21 mouse cellular contexts compared by ENCODE assay signal in the genomic region with DNA sequence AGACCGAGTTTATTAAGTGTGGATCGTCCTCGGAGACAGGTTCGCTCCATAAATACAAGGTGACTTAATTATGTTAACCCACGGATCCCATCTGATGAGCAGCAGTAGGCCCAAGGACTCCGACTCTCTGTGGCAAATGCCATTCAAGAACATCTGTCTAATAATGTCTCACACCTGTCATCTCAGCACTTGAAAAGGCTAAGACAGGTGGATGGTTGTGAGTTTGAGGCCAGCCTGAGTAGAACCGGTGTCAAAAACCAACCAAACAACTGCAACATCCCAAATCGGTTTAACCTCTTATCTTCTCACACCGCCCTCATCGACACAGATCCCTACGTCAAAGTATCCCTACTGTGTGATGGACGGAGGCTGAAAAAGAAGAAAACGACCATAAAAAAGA. TPM values are rescaled to one million over a fixed set of nuclear protein-coding genes. Genes with fewer than 3 reads are reported as not detected.
DNase-seq lines count a peak whose midpoint lies in the region; ATAC-seq and TF ChIP-seq lines count a peak whose summit lies in the region.
"Had no signal": no experiment of that assay in that cellular context is flagged by ENCODE, and none has a peak within 500 bp of the region (broad histone marks: within the 10 kb centered on the region; RNA-seq: fewer than 3 reads in every experiment).

No protein-coding gene starts in this region.

- WGBS in forebrain, embryonic 15.5 days = 73% methylated on average over 13 of the region's 13 CpGs
- 72% methylated on average over 13 of the region's 13 CpGs for WGBS in forebrain, embryonic 13.5 days
- 93% methylated on average over 13 of the region's 13 CpGs for WGBS in midbrain, embryonic 11.5 days
- 93% methylated on average over 13 of the region's 13 CpGs for WGBS in midbrain, embryonic 10.5 days
- WGBS in intestine, postnatal 0 days = 89% methylated on average over 13 of the region's 13 CpGs

- TF ChIP-seq POLR2A in myocyte (IDR thresholded peaks at IDR 0.05; ENCODE audit: insufficient read length, low read depth) = no peak

- no peaks in the 10 kb centered on the region for H3K36me3 ChIP-seq in forebrain, embryonic 15.5 days
- H3K36me3 ChIP-seq in forebrain, embryonic 13.5 days (ENCODE audit: poor library complexity, severe bottlenecking) = no peaks in the 10 kb centered on the region
- H3K36me3 ChIP-seq in midbrain, embryonic 11.5 days (ENCODE audit: control insufficient read depth, insufficient read depth, low read length) = no peaks in the 10 kb centered on the region
- H3K36me3 ChIP-seq in midbrain, embryonic 10.5 days = no peaks in the 10 kb centered on the region
- no peaks in the 10 kb centered on the region for H3K36me3 ChIP-seq in C2C12 (ENCODE audit: control insufficient read depth, insufficient read depth)
- no peaks in the 10 kb centered on the region for H3K36me3 ChIP-seq in myocyte (ENCODE audit: control insufficient read depth, insufficient read depth)
- H3K36me3 ChIP-seq in intestine, postnatal 0 days (ENCODE audit: control insufficient read depth, insufficient read depth) = no peaks in the 10 kb centered on the region
- H3K36me3 ChIP-seq: G1E had no signal

- peaks cover 12% of the 10 kb centered on the region for H3K4me1 ChIP-seq in forebrain, embryonic 15.5 days
- peaks cover 13% of the 10 kb centered on the region for H3K4me1 ChIP-seq in forebrain, embryonic 13.5 days
- H3K4me1 ChIP-seq in midbrain, embryonic 11.5 days (ENCODE audit: control insufficient read depth, insufficient read depth, low read length) = no peaks in the 10 kb centered on the region
- no peaks in the 10 kb centered on the region for H3K4me1 ChIP-seq in midbrain, embryonic 10.5 days
- no peaks in the 10 kb centered on the region for H3K4me1 ChIP-seq in intestine, postnatal 0 days (replicated peaks; ENCODE audit: control insufficient read depth, insufficient read depth, low read length)

- H3K4me2 ChIP-seq in forebrain, embryonic 15.5 days (replicated peaks) = no peak overlapping the region
- H3K4me2 ChIP-seq in forebrain, embryonic 13.5 days = no peak overlapping the region
- H3K4me2 ChIP-seq in midbrain, embryonic 11.5 days = no peak overlapping the region
- H3K4me2 ChIP-seq in myocyte (ENCODE audit: low read depth) = no peak overlapping the region
- H3K4me2 ChIP-seq in intestine, postnatal 0 days (replicated peaks; ENCODE audit: low read depth) = no peak overlapping the region

- H3K79me3 ChIP-seq in C2C12 (ENCODE audit: low read depth) = no peaks in the 10 kb centered on the region

- H3K79me2 ChIP-seq in C2C12 (ENCODE audit: control insufficient read depth, insufficient read depth) (no peaks in the 10 kb centered on the region), myocyte (ENCODE audit: control insufficient read depth, insufficient read depth) (no peaks in the 10 kb centered on the region)

- DNase-seq in midbrain, embryonic 11.5 days (ENCODE audit: low spot score, missing footprints) = peak; percentile 69
- no peak for DNase-seq in midbrain, embryonic 10.5 days (ENCODE audit: low spot score)
- no peak for DNase-seq in layer of hippocampus, adult 18-20 months (ENCODE audit: low spot score in 2 of 2)
- DNase-seq: adrenal gland, adult 2 months; adrenal gland, adult 8-10 months; adrenal gland, postnatal 10 days; adrenal gland, postnatal 14 days; adrenal gland, postnatal 25 days; adrenal gland, postnatal 36 days; B cell, adult 2 months had no signal

- H3K9me3 ChIP-seq in forebrain, embryonic 15.5 days = no peaks in the 10 kb centered on the region
- no peaks in the 10 kb centered on the region for H3K9me3 ChIP-seq in forebrain, embryonic 13.5 days (replicated peaks)
- H3K9me3 ChIP-seq in midbrain, embryonic 11.5 days (ENCODE audit: control insufficient read depth, low read length) = no peaks in the 10 kb centered on the region
- no peaks in the 10 kb centered on the region for H3K9me3 ChIP-seq in midbrain, embryonic 10.5 days (replicated peaks)
- no peaks in the 10 kb centered on the region for H3K9me3 ChIP-seq in intestine, postnatal 0 days (ENCODE audit: control insufficient read depth)
- H3K9me3 ChIP-seq: G1E had no signal

- 0 out of 2 replicates have a peak, but pooled peaks have one; percentile 4 for ATAC-seq in forebrain, embryonic 15.5 days (replicated peaks)
- ATAC-seq in forebrain, embryonic 13.5 days = no peak
- no peak for ATAC-seq in midbrain, embryonic 11.5 days (ENCODE audit: low FRiP score)
- no peak for ATAC-seq in intestine, postnatal 0 days
- ATAC-seq: activated CD4-positive, CD25-positive, alpha-beta regulatory T cell, adult 4 months; CD4-positive, CD25-positive, alpha-beta regulatory T cell, adult 4 months; Patski had no signal

- H3K4me3 ChIP-seq in forebrain, embryonic 15.5 days = no peak overlapping the region
- H3K4me3 ChIP-seq in forebrain, embryonic 13.5 days = no peak overlapping the region
- H3K4me3 ChIP-seq in midbrain, embryonic 11.5 days (ENCODE audit: low read depth, low read length) = no peak overlapping the region
- H3K4me3 ChIP-seq in midbrain, embryonic 10.5 days = no peak overlapping the region
- no peak overlapping the region for H3K4me3 ChIP-seq in C2C12 (ENCODE audit: insufficient read depth, poor library complexity, severe bottlenecking)
- no peak overlapping the region for H3K4me3 ChIP-seq in myocyte
- no peak overlapping the region for H3K4me3 ChIP-seq in intestine, postnatal 0 days (ENCODE audit: low read depth, low read length)

- H3K9ac ChIP-seq in forebrain, embryonic 15.5 days (replicated peaks) = no peak overlapping the region
- H3K9ac ChIP-seq in forebrain, embryonic 13.5 days = no peak overlapping the region
- no peak overlapping the region for H3K9ac ChIP-seq in midbrain, embryonic 11.5 days (ENCODE audit: low read length)
- H3K9ac ChIP-seq in intestine, postnatal 0 days (ENCODE audit: low read depth, low read length) = no peak overlapping the region

- no peaks in the 10 kb centered on the region for H3K27me3 ChIP-seq in forebrain, embryonic 15.5 days
- no peaks in the 10 kb centered on the region for H3K27me3 ChIP-seq in forebrain, embryonic 13.5 days
- H3K27me3 ChIP-seq in midbrain, embryonic 11.5 days (ENCODE audit: control insufficient read depth, insufficient read depth, low read length) = no peaks in the 10 kb centered on the region
- H3K27me3 ChIP-seq in midbrain, embryonic 10.5 days (ENCODE audit: low read depth, poor library complexity, severe bottlenecking) = no peaks in the 10 kb centered on the region
- no peaks in the 10 kb centered on the region for H3K27me3 ChIP-seq in C2C12 (ENCODE audit: control insufficient read depth, insufficient read depth, insufficient read length)
- no peaks in the 10 kb centered on the region for H3K27me3 ChIP-seq in myocyte (ENCODE audit: control insufficient read depth, insufficient read depth, insufficient read length)
- H3K27me3 ChIP-seq in intestine, postnatal 0 days (replicated peaks; ENCODE audit: control insufficient read depth, insufficient read depth, low read length) = no peaks in the 10 kb centered on the region
- H3K27me3 ChIP-seq: CH12.LX, Patski had no signal

- TF ChIP-seq CTCF in C2C12 (IDR thresholded peaks at IDR 0.05; ENCODE audit: control insufficient read depth, insufficient read depth, insufficient read length) = no peak
- no peak for TF ChIP-seq CTCF in intestine, postnatal 0 days (IDR thresholded peaks at IDR 0.05; ENCODE audit: low read depth)

- no peak overlapping the region for H3ac ChIP-seq in C2C12 (ENCODE audit: control insufficient read depth, insufficient read length, low read depth)
- no peak overlapping the region for H3ac ChIP-seq in myocyte (ENCODE audit: control insufficient read depth, insufficient read length)

- no peak overlapping the region for H3K27ac ChIP-seq in forebrain, embryonic 15.5 days (replicated peaks)
- H3K27ac ChIP-seq in forebrain, embryonic 13.5 days = no peak overlapping the region
- no peak overlapping the region for H3K27ac ChIP-seq in midbrain, embryonic 11.5 days (ENCODE audit: low read depth, low read length)
- no peak overlapping the region for H3K27ac ChIP-seq in midbrain, embryonic 10.5 days (replicated peaks)
- no peak overlapping the region for H3K27ac ChIP-seq in intestine, postnatal 0 days (ENCODE audit: low read depth, low read length)

TF ChIP-seq in C2C12, 6 proteins besides CTCF, POLR2A, EP300 and RAD21:
- TF ChIP-seq FOSL1 (IDR thresholded peaks at IDR 0.05; ENCODE audit: insufficient read depth, low read length, poor library complexity, severe bottlenecking) (no peak), MYOD1 (IDR thresholded peaks at IDR 0.05; ENCODE audit: control insufficient read depth, insufficient read length, low read depth) (peak; percentile 10)
TF ChIP-seq in C2C12: peak in this region for 1.

TF ChIP-seq in myocyte, 11 proteins besides CTCF, POLR2A, EP300 and RAD21:
- TF ChIP-seq POLR2AphosphoS2 (IDR thresholded peaks at IDR 0.05; ENCODE audit: insufficient read length, low read depth) (no peak), TCF12 (IDR thresholded peaks at IDR 0.05; ENCODE audit: insufficient read depth, poor library complexity, severe bottlenecking) (peak; percentile 8), MYOD1 (IDR thresholded peaks at IDR 0.05; ENCODE audit: control insufficient read depth in 1 of 3, insufficient read length in 2 of 3, low read depth in 2 of 3) (peak in 2 of 3 experiments; percentile 80 to 85), SRF (IDR thresholded peaks at IDR 0.05; ENCODE audit: control insufficient read depth, insufficient read length, low read depth) (no peak)

RNA-seq across cellular contexts. Expression of a gene that starts 20.7 kb away (rescaled TPM):
- polyA plus RNA-seq in forebrain, embryonic 15.5 days (2015; fragmentation: Nextera tagmentation; extraction: Ambion mirVana) = 0.24 TPM in 1 of 2 replicates, not detected in the other
- polyA plus RNA-seq in forebrain, embryonic 13.5 days (2015; fragmentation: Nextera tagmentation; extraction: Ambion mirVana) = 0.17 and 0.18 TPM in 2 replicates
- 0.08 and 0.19 TPM in 2 replicates for polyA plus RNA-seq in midbrain, embryonic 11.5 days (2014; fragmentation: Nextera tagmentation; extraction: Ambion mirVana)
- 0.10 and 0.11 TPM in 2 replicates for polyA plus RNA-seq in midbrain, embryonic 10.5 days (2016; fragmentation: Nextera tagmentation; extraction: Ambion mirVana)
- polyA plus RNA-seq in C2C12 (2012; fragmentation: generic; extraction: Trizol) = 0.04 TPM
- 0.22 TPM for polyA plus RNA-seq in myocyte (2012; fragmentation: generic; extraction: Trizol)
- polyA plus RNA-seq in intestine, postnatal 0 days (2015; fragmentation: Nextera tagmentation; extraction: Ambion mirVana) = 0.26 and 0.31 TPM in 2 replicates
- total RNA-seq in layer of hippocampus, adult 18-20 months (2021) = 1 to 10 TPM in 1 of 2 experiments, under 1 TPM in 1; 0.18 to 1.2 TPM
- polyA plus RNA-seq: adrenal gland, adult 2 months; G1E had no signal

RNA-seq across cellular contexts. Expression of a gene that starts 50.1 kb away (rescaled TPM):
- polyA plus RNA-seq in forebrain, embryonic 15.5 days (2015; fragmentation: Nextera tagmentation; extraction: Ambion mirVana) = 19.2 and 22.1 TPM in 2 replicates
- 6.2 and 9.0 TPM in 2 replicates for polyA plus RNA-seq in forebrain, embryonic 13.5 days (2015; fragmentation: Nextera tagmentation; extraction: Ambion mirVana)
- polyA plus RNA-seq in midbrain, embryonic 11.5 days (2014; fragmentation: Nextera tagmentation; extraction: Ambion mirVana) = 4.3 and 5.6 TPM in 2 replicates
- polyA plus RNA-seq in midbrain, embryonic 10.5 days (2016; fragmentation: Nextera tagmentation; extraction: Ambion mirVana) = 0.74 and 2.3 TPM in 2 replicates
- polyA plus RNA-seq in C2C12 (2012; fragmentation: generic; extraction: Trizol) (not detected), myocyte (2012; fragmentation: generic; extraction: Trizol) (0.07 TPM)
- polyA plus RNA-seq in intestine, postnatal 0 days (2015; fragmentation: Nextera tagmentation; extraction: Ambion mirVana) = 0.56 and 0.60 TPM in 2 replicates
- 1 to 10 TPM; 6.4 to 8.5 TPM for total RNA-seq in layer of hippocampus, adult 18-20 months (2021)
- total RNA-seq: adrenal gland, adult 18-20 months; adrenal gland, adult 2 months; adrenal gland, adult 8-10 months; adrenal gland, postnatal 14 days; adrenal gland, postnatal 25 days; adrenal gland, postnatal 36 days; CH12.LX had no signal
- polyA plus RNA-seq: activated CD4-positive, CD25-positive, alpha-beta regulatory T cell, adult 4 months; adrenal gland, adult 2 months; CD4-positive, CD25-positive, alpha-beta regulatory T cell, adult 4 months; G1E; Patski had no signal
